Mouse (Mus musculus): ENCODE results near the gene Xpo5.

DNA sequence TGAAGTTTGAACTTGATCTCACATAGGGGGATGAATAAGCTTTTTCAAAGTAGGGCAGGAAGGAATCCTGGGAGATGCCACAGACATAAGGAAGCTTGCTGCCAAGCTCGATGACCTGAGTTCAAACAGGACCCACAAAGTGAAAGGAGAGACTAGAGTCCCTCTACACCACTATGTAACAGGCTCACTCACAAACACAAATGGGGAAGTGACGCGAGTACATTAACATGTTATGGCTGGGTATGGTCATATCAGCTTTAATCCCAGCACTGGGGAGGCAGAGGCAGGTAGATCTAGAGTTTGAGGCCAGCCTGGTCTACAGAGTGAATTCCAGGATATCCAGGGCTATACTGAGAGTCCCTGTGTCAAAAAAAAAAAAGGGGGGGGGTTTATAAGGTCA, 48.2 kb upstream of the Xpo5 start:
- no peak for TF ChIP-seq CTCF (IDR thresholded peaks at IDR 0.05; ENCODE audit: borderline replicate concordance, extremely low read depth, insufficient read depth, insufficient read length)
- TF ChIP-seq POLR2A (IDR thresholded peaks at IDR 0.05; ENCODE audit: borderline replicate concordance, extremely low read depth, insufficient read depth, insufficient read length, poor library complexity, severe bottlenecking) = no peak

Data from brain, embryonic 14.5 days (tissue).